Mouse (Mus musculus): ENCODE measurements around the gene Srrm4.

Srrm4 gene

DNA sequence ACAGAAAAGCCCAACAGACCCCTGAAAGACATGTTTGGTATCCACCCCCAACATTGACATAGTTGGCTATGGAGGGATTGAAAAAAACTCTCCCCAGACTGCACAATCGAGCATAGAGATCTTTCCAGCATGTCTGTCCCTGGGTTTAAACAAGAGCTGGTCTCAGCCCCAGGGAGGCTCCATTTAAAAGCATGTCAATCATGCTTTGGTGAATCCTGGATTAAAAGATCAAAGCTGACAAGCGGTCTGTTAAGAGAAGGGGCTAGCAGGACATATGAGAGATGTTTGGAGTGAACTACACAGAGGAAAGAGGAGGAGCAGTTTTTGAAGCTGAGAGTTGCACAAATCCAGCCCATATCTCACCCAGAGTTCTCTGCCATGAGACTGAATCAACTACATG is 38.5 kb downstream of the Srrm4 start:
- no peak for DNase-seq (ENCODE audit: low spot score in 2 of 2)

DNA sequence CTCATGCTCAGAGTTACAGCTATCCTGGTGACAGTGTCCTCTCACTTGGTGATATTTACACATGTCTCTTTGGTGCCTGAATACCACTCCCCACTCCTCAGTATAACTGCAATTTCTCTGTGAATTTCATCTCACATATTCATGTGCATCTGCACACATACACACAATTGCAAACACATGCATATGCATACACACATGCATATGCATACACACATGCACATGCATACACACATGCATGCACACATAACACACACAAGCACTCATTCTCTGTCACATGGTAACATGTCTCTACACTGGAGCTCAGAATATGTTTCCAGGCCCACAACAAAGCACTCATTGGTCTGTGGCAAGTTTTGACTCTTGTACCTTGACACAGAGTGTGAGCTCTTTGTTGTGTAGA is 39.0 kb downstream of the Srrm4 start:
- DNase-seq (ENCODE audit: low spot score in 2 of 2) = no peak

DNA sequence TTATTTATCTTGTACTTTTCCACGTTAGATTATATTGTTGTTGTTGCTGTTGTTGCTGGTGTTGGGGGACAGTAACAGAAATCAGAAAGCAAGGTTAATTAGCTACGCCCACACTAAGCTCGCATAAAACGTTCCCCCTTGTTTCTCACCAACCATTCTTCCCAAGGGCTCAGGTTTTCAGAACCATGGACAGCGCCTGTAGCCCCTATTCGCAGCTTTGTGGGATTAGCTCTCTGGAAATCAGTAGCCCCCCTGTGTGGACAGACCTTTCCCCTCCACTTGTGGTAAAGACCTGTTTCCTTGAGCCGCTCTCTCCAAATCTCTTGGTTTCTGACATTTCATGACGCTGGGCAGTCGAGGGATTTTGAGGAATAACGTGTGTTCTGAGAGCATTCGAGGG is 45.9 kb downstream of the Srrm4 start:
- DNase-seq (ENCODE audit: low spot score in 2 of 2) = no peak

DNA sequence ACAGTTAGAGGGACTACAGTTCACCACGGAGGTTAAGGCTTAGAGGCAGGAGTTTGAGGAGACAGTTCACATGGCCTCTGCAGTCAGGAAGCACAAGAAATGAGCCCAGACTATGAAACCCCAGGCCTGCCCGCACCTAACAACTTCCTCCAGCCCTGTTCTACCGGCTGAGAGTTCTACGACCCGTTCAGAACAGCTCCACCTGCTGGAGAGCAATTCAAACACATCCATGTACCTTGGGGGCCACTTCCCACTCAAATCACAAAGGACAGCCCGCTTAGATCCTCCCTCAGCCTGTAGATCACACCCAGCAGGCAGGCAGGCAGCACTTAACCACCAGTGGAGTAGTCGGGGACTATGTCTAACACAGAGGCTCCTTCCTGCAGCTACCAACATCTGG is 49.3 kb downstream of the Srrm4 start:
- DNase-seq (ENCODE audit: low spot score in 2 of 2) = no peak

DNA sequence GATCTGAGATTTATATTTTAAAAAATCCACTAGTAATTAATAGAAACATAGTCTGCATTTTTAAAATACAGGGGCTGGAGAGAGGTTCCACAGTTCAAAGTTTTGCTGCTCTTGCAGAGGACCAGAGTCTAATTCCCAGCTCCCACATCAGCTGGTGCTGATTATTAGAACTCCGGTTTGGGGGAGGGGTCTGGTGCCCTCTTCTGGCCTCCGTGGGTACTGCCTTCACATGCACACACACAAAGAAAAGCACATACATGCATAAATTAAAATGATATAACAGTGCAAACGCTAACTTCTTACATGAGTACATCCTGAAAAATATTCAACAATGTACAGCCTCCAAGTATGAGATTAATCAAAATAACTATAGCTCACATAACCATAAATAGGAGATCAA is 50.5 kb downstream of the Srrm4 start:
- no peak for DNase-seq (ENCODE audit: low spot score in 2 of 2)

DNA sequence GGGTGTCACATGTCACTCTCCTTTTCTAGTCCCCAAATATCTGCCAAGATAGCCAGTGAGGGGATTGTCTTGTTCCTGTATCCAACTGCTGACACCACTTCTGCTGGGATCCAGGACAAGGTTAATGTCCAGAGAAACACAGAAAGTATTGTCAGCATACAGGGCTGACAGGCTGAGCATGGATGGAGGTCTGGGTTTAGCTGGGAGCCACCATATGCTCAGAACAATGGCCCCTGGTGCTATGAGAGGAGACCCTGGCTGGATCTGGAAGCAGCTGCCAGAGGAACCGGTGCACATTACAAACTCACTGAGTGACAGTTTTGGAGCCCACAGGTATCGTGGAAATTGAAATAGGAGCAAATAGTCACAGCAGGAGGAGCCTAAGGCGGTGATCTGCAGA is 52.3 kb downstream of the Srrm4 start:
- no peak for DNase-seq (ENCODE audit: low spot score in 2 of 2)

DNA sequence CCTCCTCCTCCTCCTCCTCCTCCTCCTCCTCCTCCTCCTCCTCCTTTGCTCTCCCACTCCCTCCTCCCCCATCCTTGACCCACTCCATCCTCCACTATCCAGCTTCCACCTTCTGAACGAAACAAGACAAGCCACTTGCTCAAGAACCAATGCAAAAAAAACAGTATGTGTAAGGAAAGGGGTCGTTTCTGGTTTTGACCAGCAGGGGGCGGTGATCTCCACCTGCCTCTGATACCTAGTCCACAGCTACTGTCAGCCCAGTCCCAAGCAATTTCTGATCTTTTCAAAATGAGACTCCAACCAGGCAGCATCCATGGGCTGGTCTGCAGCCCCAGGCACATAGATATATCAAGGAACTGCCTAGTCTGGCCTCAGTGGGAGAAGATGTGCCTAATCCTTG is 53.1 kb downstream of the Srrm4 start:
- no peak for DNase-seq (ENCODE audit: low spot score in 2 of 2)

DNA sequence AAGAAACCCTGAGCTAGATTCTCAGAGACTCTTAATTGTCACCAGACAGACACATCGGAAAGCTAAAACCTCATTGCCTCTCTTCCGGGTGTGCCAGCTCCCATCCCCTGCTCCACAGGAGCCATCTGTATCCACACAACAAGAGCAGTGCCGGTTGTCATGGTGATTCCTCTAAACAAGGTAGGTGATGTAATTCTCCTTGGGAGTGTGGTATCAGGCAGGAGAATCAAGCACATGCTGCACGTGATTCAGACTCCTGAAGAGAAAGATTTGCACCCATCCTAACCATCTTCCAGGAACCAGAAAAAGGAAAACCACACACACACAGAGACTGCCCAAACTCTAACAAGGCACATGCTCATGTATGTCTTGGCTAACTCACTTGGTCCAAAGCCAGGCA is 65.3 kb downstream of the Srrm4 start:
- peak; percentile 75 to 81 for DNase-seq (ENCODE audit: low spot score in 2 of 2)

DNA sequence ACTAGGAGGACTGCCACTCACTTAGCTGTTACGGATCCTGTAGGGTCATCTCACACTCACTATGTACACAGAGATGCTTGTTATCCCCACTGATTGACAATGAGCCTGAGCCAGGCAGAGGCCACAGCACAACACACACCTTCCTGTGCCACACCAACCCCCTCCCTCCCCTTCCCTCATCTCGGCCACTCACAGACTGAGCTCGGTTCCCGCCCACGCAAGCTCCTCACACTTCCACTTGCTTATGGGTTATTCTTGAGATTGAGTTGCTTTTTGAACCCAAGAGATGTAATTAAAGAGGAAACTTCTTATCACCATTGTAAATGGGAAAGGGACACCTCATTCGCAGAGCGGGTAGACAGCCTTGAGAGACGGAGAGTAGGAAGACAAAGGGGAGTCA is 66.3 kb downstream of the Srrm4 start:
- peak in 1 of 2 experiments; percentile 47 for DNase-seq (ENCODE audit: low spot score in 2 of 2)

DNA sequence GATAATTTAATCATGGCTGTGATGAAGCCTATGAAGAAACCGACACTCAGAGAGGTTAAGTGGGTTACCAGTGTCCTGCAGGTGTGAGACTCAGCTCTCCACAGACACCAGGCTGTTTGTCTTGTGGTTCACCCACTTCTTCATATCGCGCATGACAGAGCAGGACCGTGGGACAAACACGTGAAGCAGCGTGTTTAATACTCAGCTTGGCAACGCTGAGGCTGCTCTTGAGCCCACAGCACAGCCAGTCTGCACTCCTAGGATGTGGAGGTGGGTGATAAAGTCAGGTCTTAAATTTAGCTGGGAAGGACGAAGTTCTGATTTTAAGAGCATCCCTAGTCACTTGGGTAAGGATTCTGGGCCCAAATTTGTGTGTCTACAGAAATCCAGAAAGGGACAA is 68.1 kb downstream of the Srrm4 start:
- peak; percentile 74 to 83 for DNase-seq (ENCODE audit: low spot score in 2 of 2)

DNA sequence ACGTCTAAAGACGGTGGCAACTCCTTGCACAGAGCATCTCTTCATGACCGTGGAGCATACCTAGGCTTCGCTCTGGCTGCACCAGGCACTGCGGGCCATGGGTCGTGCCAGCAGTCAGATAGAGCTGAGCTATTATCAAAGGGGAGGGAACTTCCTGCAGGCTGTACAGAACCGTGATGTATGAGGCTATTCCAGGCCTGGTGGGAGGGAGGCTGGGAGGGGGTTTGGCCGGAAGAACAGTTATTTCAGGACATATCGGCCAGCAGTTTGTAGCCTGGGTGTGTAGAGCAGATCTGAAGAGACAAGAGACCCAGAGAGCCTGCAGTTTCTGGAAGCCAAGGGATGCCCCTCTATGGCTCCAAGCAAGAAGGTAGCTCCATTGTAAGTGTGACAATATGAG is 68.5 kb downstream of the Srrm4 start:
- DNase-seq (ENCODE audit: low spot score in 2 of 2) = peak in 1 of 2 experiments; percentile 54

DNA sequence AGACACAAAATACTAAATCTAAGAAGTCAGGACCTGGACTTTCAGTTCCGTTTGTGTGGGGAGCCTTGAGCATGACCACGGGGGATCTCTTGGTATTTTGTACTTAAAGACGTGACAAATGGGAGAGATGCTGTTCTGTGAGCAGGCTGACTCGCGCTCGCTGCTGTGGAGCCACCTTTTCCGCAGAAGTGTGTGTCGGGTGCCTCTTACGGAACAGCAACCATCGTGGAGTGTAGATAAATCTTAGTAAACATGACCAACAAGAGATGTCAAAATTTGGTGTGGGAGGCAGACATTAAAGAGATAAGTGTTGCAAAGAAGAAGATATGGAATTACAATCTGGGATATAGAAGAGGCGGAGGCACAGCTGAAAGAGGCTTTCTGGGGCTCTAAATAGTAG is 69.3 kb downstream of the Srrm4 start:
- peak in 1 of 2 experiments; percentile 44 for DNase-seq (ENCODE audit: low spot score in 2 of 2)

DNA sequence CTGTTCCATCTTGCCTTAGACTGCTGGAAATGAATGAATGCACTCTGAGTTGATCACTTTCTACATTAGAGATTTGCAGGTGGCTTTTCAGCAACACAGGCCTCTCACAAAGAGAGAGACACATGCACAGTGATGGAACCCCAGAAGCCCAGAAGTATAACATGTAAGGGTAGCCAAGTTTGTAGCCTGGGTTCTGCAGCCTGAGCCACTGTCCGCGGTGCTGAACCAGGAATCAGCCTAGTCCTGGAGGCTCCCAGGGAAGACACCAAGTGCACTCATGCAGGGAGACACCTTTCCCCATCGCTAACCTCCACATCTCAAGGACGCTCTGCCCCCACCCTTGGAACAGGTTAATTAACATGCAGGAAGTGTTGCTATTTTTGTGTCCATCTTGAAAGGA is 73.6 kb downstream of the Srrm4 start:
- no peak for DNase-seq (ENCODE audit: low spot score in 2 of 2)

DNA sequence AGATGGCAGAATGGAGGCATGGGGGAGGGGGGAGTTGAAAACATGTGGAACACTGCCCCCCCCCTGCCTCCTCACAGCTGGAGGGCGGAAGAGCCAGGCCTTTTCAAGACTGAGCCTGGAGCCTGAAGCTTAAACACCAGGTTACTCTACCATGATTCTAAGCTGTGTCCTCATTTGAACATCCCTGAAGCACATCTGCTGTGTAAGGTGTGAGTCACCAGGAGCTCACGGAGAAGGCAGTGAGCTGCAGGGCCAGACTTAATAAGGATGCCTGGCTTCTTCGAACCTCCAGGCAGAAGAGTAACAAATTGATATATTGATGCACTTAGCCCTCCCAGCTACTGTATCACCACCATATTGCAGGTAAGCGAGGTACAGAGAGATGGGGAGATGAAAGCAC is 79.5 kb downstream of the Srrm4 start:
- peak in 1 of 2 experiments; percentile 37 for DNase-seq (ENCODE audit: low spot score in 2 of 2)

DNA sequence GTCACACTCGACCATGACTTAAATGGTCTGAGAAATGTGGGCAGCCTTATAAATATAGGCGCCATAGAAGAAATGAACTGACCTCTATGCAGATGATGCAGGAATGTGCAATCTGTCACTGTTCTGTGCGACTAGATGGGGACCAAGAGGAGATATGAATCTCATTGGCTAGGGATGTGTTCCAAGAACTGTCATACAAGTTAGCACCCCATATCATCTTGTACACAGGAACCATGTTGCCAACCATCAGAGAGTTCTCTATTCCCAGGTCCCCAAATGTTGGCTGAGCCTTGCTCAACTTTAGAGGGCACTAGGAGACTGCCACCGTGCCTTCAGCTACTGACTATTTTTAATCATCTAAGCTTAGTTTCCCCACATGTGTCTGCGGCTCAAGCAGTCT is 81.4 kb downstream of the Srrm4 start:
- no peak for DNase-seq (ENCODE audit: low spot score in 2 of 2)

DNA sequence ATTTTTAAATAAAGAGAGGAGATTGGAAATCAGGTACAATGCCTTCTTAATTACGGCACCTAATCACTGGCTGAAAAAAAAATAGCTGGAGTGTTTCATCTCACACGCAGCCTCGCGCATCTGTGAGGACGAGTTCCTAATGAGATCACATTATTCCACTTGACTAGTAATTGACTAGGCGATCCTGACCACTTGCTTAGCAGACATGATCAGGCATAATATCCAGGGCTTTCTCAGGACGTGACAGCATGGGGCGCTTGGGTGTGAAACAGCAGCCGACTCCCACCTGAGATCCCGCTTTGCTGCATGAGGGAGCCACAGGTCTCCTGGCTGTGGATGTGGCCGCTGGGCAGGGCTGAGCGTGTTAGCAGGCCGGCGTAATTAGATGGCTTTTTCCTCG is 90.3 kb downstream of the Srrm4 start:
- no peak for DNase-seq (ENCODE audit: low spot score in 2 of 2)

DNA sequence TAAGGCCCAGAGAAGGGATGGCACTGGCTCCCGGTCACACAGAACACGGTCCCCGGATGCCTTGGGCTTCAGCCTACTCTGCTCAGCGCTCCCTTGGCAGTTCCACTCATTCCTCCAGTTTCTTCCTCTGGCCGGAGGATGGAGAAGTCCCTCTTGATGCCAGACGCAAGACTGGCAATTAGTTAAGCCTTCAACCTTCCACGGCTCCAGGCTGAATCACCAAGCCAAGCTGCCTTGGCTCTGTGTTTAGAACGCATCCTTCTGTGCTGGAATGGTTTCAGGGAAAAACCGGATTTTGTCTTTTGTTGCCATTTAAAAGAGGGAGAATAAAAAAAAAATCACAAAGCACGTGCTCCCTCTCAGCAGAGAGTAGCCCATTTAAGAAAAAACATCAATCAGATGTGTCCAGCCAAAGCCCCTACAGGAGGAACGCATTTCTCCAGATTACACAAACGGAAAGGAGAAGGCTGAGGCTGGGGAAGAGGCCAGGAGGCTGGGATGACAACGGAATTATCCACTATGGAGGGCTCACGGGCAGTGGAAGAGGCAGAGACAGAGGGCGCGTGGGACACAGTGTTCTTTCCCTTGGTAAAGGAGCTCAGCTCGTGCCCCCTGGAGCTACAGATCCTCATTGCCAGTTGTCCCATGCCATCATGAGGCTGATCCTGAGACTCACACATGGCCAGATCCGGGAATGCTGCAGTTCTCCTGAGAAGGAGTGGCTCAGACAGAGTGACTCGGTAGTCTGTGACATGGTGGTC is 92.6 kb downstream of the Srrm4 start:
- DNase-seq (ENCODE audit: low spot score in 2 of 2) = peak; percentile 46 to 50

DNA sequence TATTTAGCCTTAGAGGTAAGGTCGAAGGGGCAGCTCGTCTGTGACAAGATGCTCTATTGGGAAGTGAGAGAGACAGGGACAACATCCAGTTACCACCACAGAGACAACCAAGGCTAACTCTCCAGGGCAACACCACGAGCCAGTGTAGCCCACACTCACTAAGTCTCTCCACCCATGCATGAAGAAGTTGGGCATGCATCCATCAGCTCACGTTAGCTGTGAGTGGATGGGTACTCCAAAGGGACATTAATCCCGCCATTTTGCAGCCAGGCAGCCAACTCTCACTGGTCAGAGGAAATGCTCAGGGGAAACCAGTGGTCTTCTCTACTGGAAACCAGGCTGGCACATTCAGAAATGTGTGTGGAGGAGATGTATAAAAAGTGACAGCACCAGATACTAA is 93.8 kb downstream of the Srrm4 start:
- no peak for DNase-seq (ENCODE audit: low spot score in 2 of 2)

DNA sequence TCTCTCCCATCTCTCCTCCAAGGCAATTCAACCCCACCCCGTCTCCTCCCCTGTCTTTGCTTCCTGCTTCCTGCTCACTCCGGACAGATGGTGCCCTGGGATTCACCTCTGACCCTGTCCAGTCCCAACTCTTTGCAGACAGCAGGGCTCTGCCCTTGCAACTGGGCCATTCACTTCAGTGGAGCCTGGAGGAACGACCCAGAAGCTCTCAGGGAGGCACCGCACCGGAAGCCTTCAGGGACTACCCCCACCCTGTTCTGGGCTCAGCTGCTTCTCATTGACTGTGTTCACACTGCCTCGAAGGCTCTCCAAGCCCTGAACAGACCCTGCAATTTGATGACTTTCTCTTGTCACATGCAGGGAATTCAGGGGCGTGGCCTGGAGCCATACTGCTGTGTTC is 94.4 kb downstream of the Srrm4 start:
- DNase-seq (ENCODE audit: low spot score in 2 of 2) = no peak

DNA sequence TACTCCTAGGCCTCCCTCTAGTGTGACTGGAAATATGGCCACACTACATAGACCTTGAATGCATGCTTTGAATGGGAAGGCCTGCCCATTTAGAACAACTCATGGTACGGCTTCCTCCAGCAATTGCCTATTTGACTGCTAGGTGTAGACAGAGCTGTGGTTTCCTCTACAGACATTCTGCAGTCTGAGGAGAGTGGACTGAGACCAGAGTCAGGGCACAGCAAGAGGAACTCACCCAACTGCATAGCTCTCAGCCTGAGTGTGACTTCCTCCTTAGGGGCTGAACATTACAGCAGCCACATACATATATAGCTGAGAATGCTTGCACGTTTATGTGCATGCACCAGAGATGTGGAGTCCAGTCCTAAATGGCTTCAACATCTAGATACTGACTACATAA is 94.9 kb downstream of the Srrm4 start:
- no peak for DNase-seq (ENCODE audit: low spot score in 2 of 2)

DNA sequence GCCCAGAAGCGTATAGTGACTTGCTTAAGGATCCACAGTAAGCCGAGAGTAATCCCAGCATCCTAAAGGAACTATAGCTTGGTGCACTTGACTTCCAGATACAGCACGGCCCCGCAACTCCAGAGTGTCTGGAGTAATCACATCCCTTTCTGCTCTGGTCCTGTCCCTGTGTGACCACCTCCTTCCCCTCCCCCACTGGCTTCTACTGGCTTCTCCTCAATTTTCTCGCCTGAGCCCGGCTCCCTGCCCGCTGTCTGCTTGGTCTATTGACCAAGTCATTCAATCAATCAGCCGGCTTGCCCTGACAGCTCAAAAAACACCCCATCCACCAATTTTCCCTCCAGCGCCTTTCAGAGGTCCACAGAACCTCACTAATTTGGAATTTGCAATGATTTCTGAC is 96.2 kb downstream of the Srrm4 start:
- no peak for DNase-seq (ENCODE audit: low spot score in 2 of 2)

DNA sequence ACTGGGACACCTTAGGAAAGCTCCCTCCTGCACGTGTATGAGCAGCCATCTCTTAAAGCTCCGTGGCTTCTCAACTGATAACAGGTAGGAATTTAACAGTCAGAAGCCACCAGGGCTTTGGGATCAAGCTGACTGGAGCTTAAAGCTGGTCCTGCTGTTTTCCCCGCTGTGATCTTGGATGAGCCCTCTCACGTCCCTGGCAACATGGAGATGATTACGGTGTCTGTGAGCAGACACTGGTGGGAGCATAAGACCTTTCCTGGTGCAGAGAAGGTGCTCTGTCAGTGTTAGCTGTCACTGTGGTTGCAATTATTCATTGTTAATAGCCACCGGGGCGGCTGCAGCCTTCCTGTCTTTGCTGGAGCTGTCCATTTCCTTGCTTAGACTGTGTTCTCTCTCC is 97.2 kb downstream of the Srrm4 start:
- no peak for DNase-seq (ENCODE audit: low spot score in 2 of 2)

DNA sequence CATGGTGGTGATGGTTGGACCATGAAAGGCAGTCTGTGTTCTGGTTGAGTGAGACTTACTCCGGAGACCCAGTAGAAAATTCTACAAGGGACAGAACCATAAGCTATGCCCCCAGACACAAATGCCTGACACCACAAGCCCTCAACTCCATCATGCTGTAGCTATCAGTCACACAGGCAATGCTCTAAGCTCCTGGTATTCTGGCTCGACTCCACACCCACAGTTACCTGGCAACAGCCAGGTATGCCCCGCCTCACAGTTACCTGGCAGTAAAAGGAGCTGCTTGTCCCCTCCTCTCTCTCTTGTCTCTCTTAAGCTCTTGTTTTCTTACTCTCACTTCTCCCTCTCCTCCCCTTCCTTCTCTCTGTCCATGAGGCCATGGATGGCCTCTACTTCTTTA is 98.9 kb downstream of the Srrm4 start:
- DNase-seq (ENCODE audit: low spot score in 2 of 2) = no peak

DNA sequence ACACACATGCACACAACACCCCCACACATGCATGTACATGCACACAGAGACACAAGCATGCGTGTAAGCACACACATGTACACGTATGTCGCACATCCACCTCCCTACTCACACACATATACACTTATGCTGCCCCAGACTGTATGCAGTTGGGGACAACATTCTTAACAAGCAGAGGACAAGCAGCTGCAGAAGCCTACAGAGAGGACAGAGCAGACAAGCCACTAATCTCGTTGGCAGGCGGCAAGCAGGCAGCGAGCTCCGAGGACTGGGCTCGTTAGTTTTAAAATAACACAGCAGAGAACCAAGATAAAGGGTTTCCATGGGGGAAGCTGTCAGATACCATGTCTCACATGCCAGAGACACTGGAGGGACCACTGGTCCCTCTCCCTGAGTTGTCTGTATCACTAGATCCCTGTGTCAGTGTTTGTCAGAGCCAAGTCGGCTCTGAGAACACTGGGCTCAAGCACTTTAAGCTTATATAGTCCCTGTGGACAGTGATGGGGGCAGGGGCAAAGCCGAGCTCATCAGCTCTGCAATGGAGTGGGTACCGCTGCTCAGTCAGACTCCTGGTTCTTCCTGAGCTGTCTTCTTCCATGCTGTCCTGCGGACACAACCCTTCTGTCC is 99.7 kb downstream of the Srrm4 start:
- DNase-seq (ENCODE audit: low spot score in 2 of 2) = no peak
